Mouse (Mus musculus): ENCODE measurements around the gene Rapgef5.

DNA sequence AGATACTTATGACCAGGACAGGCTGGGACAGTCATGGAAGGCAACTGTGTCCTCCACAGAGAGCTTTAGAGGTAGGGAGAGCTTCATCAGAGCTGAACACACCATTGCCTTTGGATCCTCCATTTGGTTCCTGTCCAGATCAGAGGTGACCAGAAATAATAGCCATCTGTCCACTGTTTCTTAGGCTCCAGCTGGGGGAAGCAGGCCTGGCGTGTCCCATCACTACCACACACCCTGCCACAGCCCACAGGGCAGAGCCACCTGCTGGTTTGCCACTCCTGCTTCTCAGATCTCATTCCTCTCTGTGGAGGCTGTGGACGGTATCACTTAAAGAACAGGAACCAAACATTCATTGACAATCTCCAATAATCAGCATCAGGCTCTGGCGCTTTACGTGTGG is 254.9 kb downstream of the Rapgef5 start:
- TF ChIP-seq CTCF (IDR thresholded peaks at IDR 0.05; ENCODE audit: control insufficient read depth, insufficient read depth, insufficient read length) (no peak), USF1 (IDR thresholded peaks at IDR 0.05; ENCODE audit: low read depth) (no peak)
